Mouse (Mus musculus) liver, embryonic 14.5 days (tissue): Measurements from ENCODE around the gene Slc22a28. TPM values are rescaled to one million over a fixed set of nuclear protein-coding genes. Genes with fewer than 3 reads are reported as not detected.

Source experiments
- polyA plus RNA-seq, 2 experiments: library from polyadenylated mRNA; depleted of rRNA in 1 of 2; stranded (reverse) in 1 of 2; unstranded in 1 of 2; fragments of >200 nt; fragmentation: Nextera tagmentation in 1 of 2; extraction: Ambion mirVana in 1 of 2; gene quantifications; 2 replicates each; pipeline versions ENCODE4 v1.2.1 to v1.2.3; 2012 to 2014

Slc22a28 gene
- polyA plus RNA-seq, 2 experiments: not detected

Other genes with a start within 250 kb of the Slc22a28 start
- 0.03 TPM in 1 of 2 replicates, not detected in the other for gene Slc22a27, start 166.0 kb downstream of the Slc22a28 start, polyA plus RNA-seq (2012; rRNA removed)
- gene Slc22a27, start 166.0 kb downstream of the Slc22a28 start, polyA plus RNA-seq (2014; fragmentation: Nextera tagmentation; extraction: Ambion mirVana): 0.08 and 0.14 TPM in 2 replicates
- 0.03 TPM in 1 of 2 replicates, not detected in the other for gene Slc22a29, start 86.9 kb upstream of the Slc22a28 start, polyA plus RNA-seq (2012; rRNA removed)
- gene Slc22a29, start 86.9 kb upstream of the Slc22a28 start, polyA plus RNA-seq (2014; fragmentation: Nextera tagmentation; extraction: Ambion mirVana): 0.06 and 0.22 TPM in 2 replicates